Mouse (Mus musculus): ENCODE results near the gene Fam214a. TPM values are rescaled to one million over a fixed set of nuclear protein-coding genes. Genes with fewer than 3 reads are reported as not detected.

The Fam214a gene
- polyA plus RNA-seq, 1 experiment = not detected

DNA sequence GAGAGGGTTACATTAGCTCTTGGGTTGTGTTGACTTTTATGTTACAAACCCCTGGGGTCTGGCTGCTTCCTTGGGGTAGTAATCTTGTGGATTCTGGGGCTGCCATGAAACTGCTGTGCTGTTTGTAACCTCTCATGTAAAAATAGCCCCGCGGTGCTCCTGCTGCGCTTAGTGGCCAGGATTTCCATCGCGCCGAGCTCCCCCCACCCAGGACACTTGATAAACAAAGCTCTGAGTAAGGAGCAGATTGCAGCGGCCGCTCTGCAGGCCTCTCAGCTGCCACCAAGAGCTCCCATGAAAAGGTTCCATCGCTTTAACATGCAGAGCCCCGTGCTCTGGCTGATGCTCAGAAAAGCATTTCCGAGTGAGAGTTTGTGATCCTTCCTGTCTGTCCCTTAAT, 22.1 kb downstream of the Fam214a start:
- Histone ChIP-seq H3K4me1 (ENCODE audit: control insufficient read depth, insufficient read depth, low read length) (peaks cover 21% of the 10 kb centered on the region), H3K27ac (ENCODE audit: insufficient read depth, low read depth, low read length) (peak overlapping the region; percentile 88), H3K4me3 (ENCODE audit: insufficient read depth, low read depth, low read length) (no peak overlapping the region)
- 2% methylated on average over 11 of the region's 11 CpGs for WGBS
- TF ChIP-seq POLR2A (IDR thresholded peaks at IDR 0.05; ENCODE audit: insufficient read depth, low read depth, low read length) (no peak), CTCF (IDR thresholded peaks at IDR 0.05; ENCODE audit: insufficient read depth, low read depth, low read length) (no peak)

DNA sequence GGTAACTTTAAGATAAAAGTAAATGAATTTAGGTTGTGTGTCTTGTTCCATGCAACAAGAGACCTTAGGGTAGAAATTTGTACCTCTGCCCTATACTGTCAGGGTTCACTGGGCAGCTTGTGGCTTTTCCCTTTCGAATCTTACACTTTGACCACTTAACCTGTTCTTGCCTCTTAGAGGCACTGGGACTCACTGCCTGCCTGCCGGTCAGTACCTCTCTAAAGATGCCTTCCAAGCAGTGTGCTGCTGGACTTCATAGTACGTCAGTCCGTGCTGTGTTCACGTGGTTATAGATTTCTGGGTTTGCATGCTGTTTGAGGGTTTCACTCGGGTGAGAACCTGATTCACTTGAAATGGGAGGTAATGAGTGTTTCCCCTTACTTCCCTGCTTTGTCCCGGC, 22.7 kb downstream of the Fam214a start:
- Histone ChIP-seq H3K4me3 (ENCODE audit: insufficient read depth, low read depth, low read length) (peak overlapping the region; percentile 1; the same call in 1 of the 2 replicates), H3K4me1 (ENCODE audit: control insufficient read depth, insufficient read depth, low read length) (peaks cover 23% of the 10 kb centered on the region), H3K27ac (ENCODE audit: insufficient read depth, low read depth, low read length) (peak overlapping the region; percentile 88)
- WGBS = 3% methylated on average over 7 of the region's 7 CpGs
- TF ChIP-seq POLR2A (IDR thresholded peaks at IDR 0.05; ENCODE audit: insufficient read depth, low read depth, low read length) (no peak), CTCF (IDR thresholded peaks at IDR 0.05; ENCODE audit: insufficient read depth, low read depth, low read length) (no peak)

DNA sequence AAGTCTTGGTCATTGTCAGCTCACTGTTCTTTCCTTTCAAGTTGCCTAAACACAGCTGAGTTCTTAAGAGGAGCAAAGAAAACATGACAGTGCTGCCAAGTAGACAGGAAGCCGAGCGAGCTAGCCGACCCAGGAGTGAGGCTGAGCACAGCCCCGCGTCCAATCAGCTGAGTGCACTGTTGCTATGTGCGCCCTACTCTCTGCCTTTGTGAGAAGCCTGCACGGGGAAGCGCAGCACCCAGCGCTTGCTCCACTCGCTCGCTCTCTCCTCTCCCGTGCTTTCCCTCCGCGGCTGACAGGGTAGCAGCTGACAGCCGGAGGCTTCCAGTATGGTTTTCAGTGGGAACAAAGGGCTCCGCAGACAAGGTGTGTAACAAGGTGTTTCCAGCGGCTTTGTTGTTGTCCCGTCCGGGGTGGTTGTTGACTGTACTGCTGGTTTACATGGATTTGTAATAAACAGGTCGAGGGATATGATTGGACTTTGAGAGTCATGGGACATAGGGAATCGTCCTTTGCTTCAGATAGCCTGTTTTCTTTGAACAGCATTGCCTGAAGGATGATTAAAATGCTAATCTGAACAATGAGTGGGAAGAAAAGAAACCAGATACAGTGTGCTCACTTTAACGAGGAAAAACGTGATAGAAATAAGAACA, 23.4 kb downstream of the Fam214a start:
- under 1% methylated on average over 23 of the region's 23 CpGs for WGBS
- H3K27ac ChIP-seq (ENCODE audit: insufficient read depth, low read depth, low read length) = peak overlapping the region; percentile 88
- no peak for TF ChIP-seq CTCF (IDR thresholded peaks at IDR 0.05; ENCODE audit: insufficient read depth, low read depth, low read length)
- TF ChIP-seq POLR2A (IDR thresholded peaks at IDR 0.05; ENCODE audit: insufficient read depth, low read depth, low read length) = peak; percentile 88
- H3K4me3 ChIP-seq (ENCODE audit: insufficient read depth, low read depth, low read length) = peak overlapping the region; percentile 61
- peaks cover 23% of the 10 kb centered on the region for H3K4me1 ChIP-seq (ENCODE audit: control insufficient read depth, insufficient read depth, low read length)

DNA sequence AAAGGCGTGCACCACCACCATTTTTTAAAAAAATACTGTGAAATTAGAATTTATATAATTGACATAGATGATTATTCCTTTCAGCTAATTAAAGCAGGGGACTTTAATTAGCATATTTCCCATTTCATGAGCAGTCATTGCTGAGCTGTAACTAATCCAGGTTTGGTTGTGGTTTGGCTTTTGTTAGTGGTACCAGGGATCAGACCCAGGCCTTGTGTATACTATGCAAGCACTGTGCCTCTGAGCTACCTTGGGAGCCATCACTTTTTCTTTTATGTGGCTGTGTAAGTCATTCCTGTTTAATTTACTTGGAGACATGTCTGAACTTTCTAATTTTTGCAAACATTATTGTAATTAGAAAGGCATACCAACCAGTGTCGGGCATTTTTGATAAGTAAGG, 24.6 kb downstream of the Fam214a start:
- TF ChIP-seq POLR2A (IDR thresholded peaks at IDR 0.05; ENCODE audit: insufficient read depth, low read depth, low read length) (no peak), CTCF (IDR thresholded peaks at IDR 0.05; ENCODE audit: insufficient read depth, low read depth, low read length) (no peak)
- Histone ChIP-seq H3K4me1 (ENCODE audit: control insufficient read depth, insufficient read depth, low read length) (peaks cover 22% of the 10 kb centered on the region), H3K4me3 (ENCODE audit: insufficient read depth, low read depth, low read length) (no peak overlapping the region), H3K27ac (ENCODE audit: insufficient read depth, low read depth, low read length) (no peak overlapping the region)
- WGBS = 30% methylated on average over 2 of the region's 2 CpGs

DNA sequence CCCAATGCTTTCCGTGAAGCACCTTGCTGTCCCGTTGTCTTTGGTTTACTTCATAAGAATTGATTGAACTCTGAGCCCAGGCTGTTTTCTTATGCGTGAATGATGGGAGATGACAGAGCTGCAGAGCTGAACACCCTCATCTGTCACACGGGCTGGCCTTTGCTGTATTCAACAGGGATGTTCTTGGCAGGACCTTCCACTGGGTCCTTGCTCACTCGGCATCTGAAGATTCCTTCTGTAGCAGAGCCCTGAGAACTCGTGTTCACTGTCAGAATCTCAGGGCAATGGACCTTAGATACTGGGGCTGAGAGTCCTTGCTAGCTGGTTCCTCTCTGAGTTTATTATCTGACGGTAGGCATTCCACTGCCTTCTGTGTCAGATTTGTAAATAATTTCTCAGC, 25.3 kb downstream of the Fam214a start:
- TF ChIP-seq CTCF (IDR thresholded peaks at IDR 0.05; ENCODE audit: insufficient read depth, low read depth, low read length) (no peak), POLR2A (IDR thresholded peaks at IDR 0.05; ENCODE audit: insufficient read depth, low read depth, low read length) (no peak)
- H3K27ac ChIP-seq (ENCODE audit: insufficient read depth, low read depth, low read length) = no peak overlapping the region

DNA sequence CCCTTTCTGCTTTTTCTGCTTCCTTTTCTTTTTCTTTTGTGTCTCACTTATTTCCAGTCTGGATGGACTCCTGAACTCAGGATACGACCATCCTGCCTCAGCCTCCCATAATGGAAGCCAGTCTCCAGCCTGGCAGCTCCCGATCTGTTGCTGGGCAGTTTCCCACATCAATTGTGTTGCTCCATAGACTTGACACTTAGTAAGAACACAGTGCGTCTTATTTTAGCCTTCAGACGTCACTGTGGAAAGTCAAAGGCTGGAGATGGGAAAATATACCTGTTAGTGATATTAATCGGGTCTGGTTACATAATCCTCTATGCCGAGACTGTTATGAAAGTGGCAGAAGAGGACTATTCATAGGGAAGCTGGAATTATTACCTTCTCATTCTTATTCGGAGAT, 26.2 kb downstream of the Fam214a start:
- Histone ChIP-seq H3K27ac (ENCODE audit: insufficient read depth, low read depth, low read length) (peak overlapping the region; percentile 66; the same call in 1 of the 2 replicates), H3K4me1 (ENCODE audit: control insufficient read depth, insufficient read depth, low read length) (peaks cover 24% of the 10 kb centered on the region), H3K4me3 (ENCODE audit: insufficient read depth, low read depth, low read length) (peak overlapping the region; percentile 30; the same call in 1 of the 2 replicates)
- WGBS = 42% methylated on average over 7 of the region's 7 CpGs
- TF ChIP-seq POLR2A (IDR thresholded peaks at IDR 0.05; ENCODE audit: insufficient read depth, low read depth, low read length) (no peak), CTCF (IDR thresholded peaks at IDR 0.05; ENCODE audit: insufficient read depth, low read depth, low read length) (no peak)

More for the DNA sequence above, 25.3 kb downstream of the Fam214a start:
- H3K4me3 ChIP-seq (ENCODE audit: insufficient read depth, low read depth, low read length) = peak overlapping the region; percentile 40
- WGBS = 31% methylated on average over 7 of the region's 7 CpGs
- peaks cover 24% of the 10 kb centered on the region for H3K4me1 ChIP-seq (ENCODE audit: control insufficient read depth, insufficient read depth, low read length)

DNA sequence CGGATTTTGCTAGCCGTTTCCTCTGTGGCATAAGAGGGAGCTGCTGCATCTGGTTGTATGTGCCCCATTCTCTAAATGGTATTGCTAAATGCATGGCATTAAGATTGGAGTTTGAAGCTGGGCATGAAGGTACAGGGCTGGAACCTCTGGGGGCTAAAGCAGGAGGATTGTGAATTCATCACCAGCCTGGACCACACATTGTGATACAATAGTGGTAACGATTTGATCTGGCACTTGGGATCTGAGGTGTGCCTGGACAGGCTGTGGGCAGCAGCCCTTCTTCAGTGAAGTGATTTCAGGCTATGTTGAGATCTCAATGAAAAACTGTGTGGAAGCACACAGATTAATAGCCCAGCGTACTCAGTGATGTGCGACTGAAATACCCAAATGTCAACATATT, 26.7 kb downstream of the Fam214a start:
- WGBS = 49% methylated on average over 5 of the region's 5 CpGs
- Histone ChIP-seq H3K4me1 (ENCODE audit: control insufficient read depth, insufficient read depth, low read length) (peaks cover 22% of the 10 kb centered on the region), H3K27ac (ENCODE audit: insufficient read depth, low read depth, low read length) (no peak overlapping the region), H3K4me3 (ENCODE audit: insufficient read depth, low read depth, low read length) (peak overlapping the region; percentile 18; the same call in 1 of the 2 replicates)
- no peak for TF ChIP-seq CTCF (IDR thresholded peaks at IDR 0.05; ENCODE audit: insufficient read depth, low read depth, low read length)
- no peak for TF ChIP-seq POLR2A (IDR thresholded peaks at IDR 0.05; ENCODE audit: insufficient read depth, low read depth, low read length)

DNA sequence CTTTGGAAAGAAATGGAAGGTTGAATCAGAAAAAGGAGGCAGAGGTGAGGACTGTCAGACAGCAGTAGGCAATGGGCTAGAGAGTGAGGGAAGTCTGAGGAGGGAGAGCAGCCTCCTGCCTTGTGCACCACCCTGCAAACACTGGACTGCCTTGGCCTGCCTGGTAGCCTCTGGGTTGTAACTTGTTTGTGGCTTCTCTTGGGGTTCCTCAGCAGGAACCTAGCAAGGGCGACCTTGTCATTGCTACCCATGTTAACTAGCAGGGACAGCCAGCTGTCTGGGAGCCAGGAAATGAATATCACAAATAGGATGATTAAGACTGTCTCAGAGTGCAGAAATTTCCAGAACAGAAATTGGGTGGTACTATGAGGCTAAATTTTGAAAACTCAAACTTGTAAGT, 27.2 kb downstream of the Fam214a start:
- no peak overlapping the region for H3K27ac ChIP-seq (ENCODE audit: insufficient read depth, low read depth, low read length)
- no peak for TF ChIP-seq CTCF (IDR thresholded peaks at IDR 0.05; ENCODE audit: insufficient read depth, low read depth, low read length)
- 78% methylated on average over 1 of the region's 1 CpGs for WGBS
- peaks cover 17% of the 10 kb centered on the region for H3K4me1 ChIP-seq (ENCODE audit: control insufficient read depth, insufficient read depth, low read length)
- no peak overlapping the region for H3K4me3 ChIP-seq (ENCODE audit: insufficient read depth, low read depth, low read length)

DNA sequence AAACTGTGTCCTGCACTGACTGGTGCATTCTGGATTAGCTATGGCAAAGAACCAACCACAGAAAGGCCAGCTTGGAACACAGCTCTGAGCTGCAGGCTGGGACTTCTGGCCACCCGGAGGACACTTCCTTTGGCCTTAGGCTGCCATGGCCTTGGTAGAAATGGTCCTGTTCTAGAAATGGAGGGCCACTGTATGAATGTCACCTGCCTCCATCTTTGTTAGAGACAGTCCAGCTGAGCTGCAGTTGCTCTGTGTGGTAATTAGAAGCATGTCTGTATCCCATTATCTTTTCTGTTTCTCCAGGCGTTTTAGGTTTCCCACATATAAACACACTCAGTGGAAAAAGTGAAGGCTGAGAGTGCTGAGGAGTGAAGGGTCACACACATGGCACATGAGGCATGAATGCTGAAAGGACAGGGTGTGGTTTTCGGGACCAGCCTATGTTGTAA, 29.0 kb downstream of the Fam214a start:
- no peak overlapping the region for H3K27ac ChIP-seq (ENCODE audit: insufficient read depth, low read depth, low read length)

More for the DNA sequence above, 29.0 kb downstream of the Fam214a start:
- H3K4me1 ChIP-seq (ENCODE audit: control insufficient read depth, insufficient read depth, low read length) = peaks cover 20% of the 10 kb centered on the region
- WGBS = 54% methylated on average over 3 of the region's 3 CpGs
- no peak overlapping the region for H3K4me3 ChIP-seq (ENCODE audit: insufficient read depth, low read depth, low read length)
- TF ChIP-seq POLR2A (IDR thresholded peaks at IDR 0.05; ENCODE audit: insufficient read depth, low read depth, low read length) (no peak), CTCF (IDR thresholded peaks at IDR 0.05; ENCODE audit: insufficient read depth, low read depth, low read length) (no peak)
